Mouse (Mus musculus) adrenal gland, adult 18-20 months (tissue): ENCODE data around the gene Rpf2. TPM values are rescaled to one million over a fixed set of nuclear protein-coding genes. Genes with fewer than 3 reads are reported as not detected.

Experiments
- DNase-seq, 2 experiments: peaks; one replicate each; pipeline ENCODE4 v3.0.0; 2021 to 2022; ENCODE audit warnings: low spot score in 2 of 2
- long read RNA-seq, 2 experiments: library from polyadenylated mRNA; stranded (forward); transcript quantifications; one replicate each; pipeline ENCODE4 v2.0.0; 2021
- total RNA-seq, 2 experiments: library from RNA; stranded (reverse); gene quantifications; 1 replicate in 1 of 2; 2 replicates in 1 of 2; pipeline ENCODE4 v1.2.3; 2021

Gene Rpf2
- 10 to 100 TPM; 20.1 to 26.1 TPM for total RNA-seq
- long read RNA-seq, experiment 1, transcript Rpf2-206 (10 exons, 1,296 nt), result major isoform, 9 of 9 reads
- long read RNA-seq, experiment 1, partial matches to known transcripts, result 0 of 9 reads
- long read RNA-seq, experiment 1, other reads (novel, unspliced or antisense), result 0 of 9 reads
- long read RNA-seq, experiment 2, transcript Rpf2-206 (10 exons, 1,296 nt), result major isoform, 19 of 23 reads
- long read RNA-seq, experiment 2, partial matches to known transcripts, result 1 of 23 reads
- long read RNA-seq, experiment 2, other reads (novel, unspliced or antisense), result 2 of 23 reads

GRCm38 (mm10) chr10:40246374-40247165, at the start of gene Rpf2:
TSS of gene Rpf2 (minus strand) at chr10:40247036.
- peak; percentile 67 to 75 for DNase-seq

- DNase-seq, result no peak
Measured at GRCm38 (mm10) chr10:40292640-40293039, 45.8 kb upstream of the Rpf2 start.

GRCm38 (mm10) chr10:40286767-40287166, 39.9 kb upstream of the Rpf2 start:
- no peak for DNase-seq

GRCm38 (mm10) chr10:40285571-40285970, 38.7 kb upstream of the Rpf2 start:
- DNase-seq, result no peak

- DNase-seq, result no peak
Measured at GRCm38 (mm10) chr10:40284997-40285396, 38.2 kb upstream of the Rpf2 start.

GRCm38 (mm10) chr10:40284179-40284831, 37.5 kb upstream of the Rpf2 start:
- DNase-seq, result no peak

GRCm38 (mm10) chr10:40283636-40284035, 36.8 kb upstream of the Rpf2 start:
- no peak for DNase-seq

- no peak for DNase-seq
Measured at GRCm38 (mm10) chr10:40281565-40281964, 34.7 kb upstream of the Rpf2 start.

GRCm38 (mm10) chr10:40278317-40278716, 31.5 kb upstream of the Rpf2 start:
- no peak for DNase-seq

GRCm38 (mm10) chr10:40275991-40276390, 29.2 kb upstream of the Rpf2 start:
- DNase-seq, result no peak

- no peak for DNase-seq
Measured at GRCm38 (mm10) chr10:40273938-40274337, 27.1 kb upstream of the Rpf2 start.

GRCm38 (mm10) chr10:40271216-40271615, 24.4 kb upstream of the Rpf2 start:
- no peak for DNase-seq

- DNase-seq, result no peak
Measured at GRCm38 (mm10) chr10:40264920-40265319, 18.1 kb upstream of the Rpf2 start.

GRCm38 (mm10) chr10:40263691-40264090, 16.9 kb upstream of the Rpf2 start:
- peak in 1 of 2 experiments; percentile 36 for DNase-seq

GRCm38 (mm10) chr10:40262200-40262599, 15.4 kb upstream of the Rpf2 start:
- DNase-seq, result no peak

- DNase-seq, result no peak
Measured at GRCm38 (mm10) chr10:40260305-40260704, 13.5 kb upstream of the Rpf2 start.

GRCm38 (mm10) chr10:40259542-40259941, 12.7 kb upstream of the Rpf2 start:
- no peak for DNase-seq

GRCm38 (mm10) chr10:40258976-40259375, 12.1 kb upstream of the Rpf2 start:
- DNase-seq, result no peak

GRCm38 (mm10) chr10:40258401-40258966, 11.6 kb upstream of the Rpf2 start:
- DNase-seq, result no peak

GRCm38 (mm10) chr10:40257414-40258255, 10.8 kb upstream of the Rpf2 start, which contains the start of gene Gtf3c6:
TSS of gene Gtf3c6 (minus strand) at chr10:40258108.
- peak; percentile 91 to 94 for DNase-seq
